Mouse (Mus musculus): ENCODE data around the gene Nodal.

DNA sequence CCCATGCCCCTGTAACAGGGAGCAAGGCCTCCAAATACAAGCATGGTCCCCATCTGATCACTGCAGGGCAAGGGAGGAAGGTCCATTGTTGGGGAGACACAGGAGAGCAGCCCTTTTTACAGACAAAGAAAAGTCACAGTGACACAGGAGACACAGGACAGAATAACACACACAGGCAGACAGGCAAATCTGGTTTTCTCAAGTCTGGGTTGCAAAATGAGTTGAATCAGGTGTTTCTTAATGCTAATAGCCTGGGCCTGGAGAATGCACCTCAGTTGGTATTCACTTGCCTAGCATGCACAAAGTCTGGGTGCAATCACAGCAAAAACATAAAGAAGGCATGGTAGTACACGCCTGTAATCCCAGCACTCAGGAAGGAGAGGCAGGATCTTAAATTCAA lies 26.1 kb downstream of the Nodal start:
- TF ChIP-seq CTCF (IDR thresholded peaks at IDR 0.05; ENCODE audit: borderline replicate concordance, extremely low read depth, insufficient read depth, insufficient read length) (no peak), POLR2A (IDR thresholded peaks at IDR 0.05; ENCODE audit: borderline replicate concordance, extremely low read depth, insufficient read depth, insufficient read length, poor library complexity, severe bottlenecking) (no peak)

Measured in brain, embryonic 14.5 days (tissue).